In genomic region chr10:79754856-79755516, GRCm38 (mm10) we compare ENCODE assay signal across 8 mouse cellular contexts. TPM values are rescaled to one million over a fixed set of nuclear protein-coding genes. Genes with fewer than 3 reads are reported as not detected.
DNase-seq lines count a peak whose midpoint lies in the region; ATAC-seq and TF ChIP-seq lines count a peak whose summit lies in the region.

Fgf22 (plus strand) TSS chr10:79755076.

- WGBS in hindbrain, embryonic 11.5 days = 1% methylated on average over 36 of the region's 36 CpGs
- 4% methylated on average over 36 of the region's 36 CpGs for WGBS in lung, adult 2 months
- under 1% methylated on average over 36 of the region's 36 CpGs for WGBS in neural tube, embryonic 15.5 days

- TF ChIP-seq POLR2A in lung, adult 2 months (IDR thresholded peaks at IDR 0.05; ENCODE audit: borderline replicate concordance, extremely low read depth, low read depth, low read length) = no peak

- peak within 1 kb of the TSS; percentile 71 for H3K4me2 ChIP-seq in hindbrain, embryonic 11.5 days (replicated peaks; ENCODE audit: low read depth, low read length)
- H3K4me2 ChIP-seq in neural tube, embryonic 15.5 days = peak within 1 kb of the TSS; percentile 86

- peak; percentile 80 for ATAC-seq in frontal cortex, adult (ENCODE audit: low TSS enrichment)
- ATAC-seq in hindbrain, embryonic 11.5 days (ENCODE audit: low FRiP score) = peak; percentile 88
- peak; percentile 85 for ATAC-seq in neural tube, embryonic 15.5 days (ENCODE audit: low FRiP score)

- peak within 1 kb of the TSS; percentile 53 for H3K9ac ChIP-seq in hindbrain, embryonic 11.5 days (ENCODE audit: low read depth, low read length)
- H3K9ac ChIP-seq in neural tube, embryonic 15.5 days (replicated peaks) = peak within 1 kb of the TSS; percentile 54

- no peaks in the 10 kb centered on the region for H3K27me3 ChIP-seq in hindbrain, embryonic 11.5 days (ENCODE audit: control insufficient read depth, insufficient read depth, low read length)
- H3K27me3 ChIP-seq in neural tube, embryonic 15.5 days (replicated peaks) = no peaks in the 10 kb centered on the region

- H3K36me3 ChIP-seq in hindbrain, embryonic 11.5 days (ENCODE audit: control insufficient read depth, insufficient read depth, low read length) = peaks cover 5% of the 10 kb centered on the region
- H3K36me3 ChIP-seq in neural tube, embryonic 15.5 days = peaks cover 37% of the 10 kb centered on the region

- no peaks in the 10 kb centered on the region for H3K9me3 ChIP-seq in hindbrain, embryonic 11.5 days (ENCODE audit: control insufficient read depth, low read length)
- no peaks in the 10 kb centered on the region for H3K9me3 ChIP-seq in neural tube, embryonic 15.5 days (replicated peaks)

- no peak for TF ChIP-seq CTCF in layer of hippocampus, adult 2 months (conservative IDR thresholded peaks at IDR 0.05)
- no peak for TF ChIP-seq CTCF in lung, adult 2 months (IDR thresholded peaks at IDR 0.05; ENCODE audit: insufficient read depth, low read length)

- DNase-seq in adrenal gland, adult 2 months = peak; percentile 88
- peak; percentile 76 to 81 for DNase-seq in cerebellum, postnatal 10 days
- peak; percentile 82 for DNase-seq in hindbrain, embryonic 11.5 days (ENCODE audit: low spot score)
- peak; percentile 54 to 73 for DNase-seq in layer of hippocampus, adult 2 months (ENCODE audit: low spot score in 2 of 2)
- peak; percentile 61 for DNase-seq in lung, adult 2 months
- no peak for DNase-seq in adipocyte (ENCODE audit: low spot score)

- 0 out of 2 replicates have a peak, but pooled peaks cover 2% of the 10 kb centered on the region for H3K4me1 ChIP-seq in hindbrain, embryonic 11.5 days (replicated peaks; ENCODE audit: control insufficient read depth, insufficient read depth, low read length)
- no peaks in the 10 kb centered on the region for H3K4me1 ChIP-seq in lung, adult 2 months (ENCODE audit: control insufficient read depth, insufficient read depth, low read length)
- peaks cover 9% of the 10 kb centered on the region for H3K4me1 ChIP-seq in neural tube, embryonic 15.5 days

- H3K4me3 ChIP-seq in hindbrain, embryonic 11.5 days (ENCODE audit: low read depth, low read length) = peak within 1 kb of the TSS; percentile 29
- peak within 1 kb of the TSS; percentile 53 for H3K4me3 ChIP-seq in layer of hippocampus, adult 2 months
- H3K4me3 ChIP-seq in lung, adult 2 months (replicated peaks; ENCODE audit: extremely low read depth, low read depth, low read length) = no peak within 1 kb of the TSS
- peak within 1 kb of the TSS; percentile 45 for H3K4me3 ChIP-seq in neural tube, embryonic 15.5 days (replicated peaks)

- H3K27ac ChIP-seq in hindbrain, embryonic 11.5 days (ENCODE audit: low read depth, low read length) = no peak within 1 kb of the TSS
- H3K27ac ChIP-seq in layer of hippocampus, adult 2 months = peak within 1 kb of the TSS; percentile 21; the same call in 1 of the 2 replicates
- H3K27ac ChIP-seq in neural tube, embryonic 15.5 days (replicated peaks) = no peak within 1 kb of the TSS

RNA-seq across cellular contexts. Expression of gene Fgf22, which starts in this region (rescaled TPM):
- not detected for total RNA-seq in adrenal gland, adult 2 months (2021)
- polyA plus RNA-seq in adrenal gland, adult 2 months (2012; rRNA removed) = 0.18 and 0.68 TPM in 2 replicates
- polyA plus RNA-seq in hindbrain, embryonic 11.5 days (2014; fragmentation: Nextera tagmentation; extraction: Ambion mirVana) = 0.18 and 0.48 TPM in 2 replicates
- 1 to 10 TPM; 1.9 to 2.8 TPM for total RNA-seq in layer of hippocampus, adult 2 months (2021)
- polyA plus RNA-seq in lung, adult 2 months (2012; rRNA removed) = 0.10 and 1.0 TPM in 2 replicates
- polyA plus RNA-seq in neural tube, embryonic 15.5 days (2015; fragmentation: Nextera tagmentation; extraction: Ambion mirVana) = 2.7 and 3.4 TPM in 2 replicates

Comparison
In these comparisons a context has a peak if more than half of its experiments do, and no peak if none do; other contexts are left out.
1. Peak in DNase-seq in adrenal gland, adult 2 months; RNA of the gene not detected or under 1 TPM.
2. Peak in DNase-seq, ATAC-seq, H3K4me3 ChIP-seq, H3K9ac ChIP-seq and H3K4me2 ChIP-seq in hindbrain, embryonic 11.5 days; RNA of the gene not detected or under 1 TPM.